Mouse (Mus musculus) spleen, adult 2 months (tissue): Measurements from ENCODE around the gene Samd4b.

Experiments used
- CTCF ChIP-seq: fragments of 200-500 bp; IDR thresholded peaks from 2 replicates; pipeline ENCODE4 v1.5.1; 2011; ENCODE audit warnings: mild to moderate bottlenecking, inconsistent platforms; ENCODE audit not compliant: insufficient read depth, insufficient read length, insufficient replicate concordance; ENCODE audit errors: extremely low read depth
- POLR2A ChIP-seq: fragments of 200-500 bp; IDR thresholded peaks from 2 replicates; pipeline ENCODE4 v1.6.1; 2011; ENCODE audit warnings: low read depth, low read length, inconsistent platforms

- TF ChIP-seq POLR2A (no peak), CTCF (no peak)
Observed at GRCm38 (mm10) chr7:28619098-28619715, 21.3 kb upstream of the Samd4b start.
